Mouse (Mus musculus): Measurements from ENCODE around the gene Prr27. TPM values are rescaled to one million over a fixed set of nuclear protein-coding genes. Genes with fewer than 3 reads are reported as not detected.

Prr27 gene
- not detected in 2 replicates for polyA plus RNA-seq (2012; ENCODE audit: insufficient read depth, insufficient read length, missing spikeins)

GRCm38 (mm10) chr5:87825386-87825785 lies at the start of gene Prr27:
Prr27 (plus strand) TSS chr5:87825686.
- Histone ChIP-seq H3K4me1 (ENCODE audit: control insufficient read depth, insufficient read depth, insufficient read length, low read length) (no peaks in the 10 kb centered on the region), H3K4me3 (ENCODE audit: insufficient read depth, low read depth, low read length) (no peak within 1 kb of the TSS), H3K27ac (replicated peaks; ENCODE audit: low read depth, low read length) (no peak within 1 kb of the TSS)

- Histone ChIP-seq H3K4me1 (ENCODE audit: control insufficient read depth, insufficient read depth, insufficient read length, low read length) (no peaks in the 10 kb centered on the region), H3K27ac (replicated peaks; ENCODE audit: low read depth, low read length) (no peak overlapping the region), H3K4me3 (ENCODE audit: insufficient read depth, low read depth, low read length) (no peak overlapping the region)
Observed at GRCm38 (mm10) chr5:87782731-87783130, 42.8 kb upstream of the Prr27 start.

- no peaks in the 10 kb centered on the region for H3K4me1 ChIP-seq (ENCODE audit: control insufficient read depth, insufficient read depth, insufficient read length, low read length)
- H3K27ac ChIP-seq (replicated peaks; ENCODE audit: low read depth, low read length) = no peak within 1 kb of the TSS
- no peak within 1 kb of the TSS for H3K4me3 ChIP-seq (ENCODE audit: insufficient read depth, low read depth, low read length)
Observed at GRCm38 (mm10) chr5:87807782-87808181, 17.7 kb upstream of the Prr27 start, which contains the start of gene Csn1s2b. Csn1s2b (plus strand) TSS chr5:87808082.

GRCm38 (mm10) chr5:87809253-87809652 lies 16.2 kb upstream of the Prr27 start:
- no peak overlapping the region for H3K27ac ChIP-seq (replicated peaks; ENCODE audit: low read depth, low read length)
- H3K4me3 ChIP-seq (ENCODE audit: insufficient read depth, low read depth, low read length) = no peak overlapping the region
- no peaks in the 10 kb centered on the region for H3K4me1 ChIP-seq (ENCODE audit: control insufficient read depth, insufficient read depth, insufficient read length, low read length)

GRCm38 (mm10) chr5:87855136-87855716 lies 29.7 kb downstream of the Prr27 start:
- no peaks in the 10 kb centered on the region for H3K4me1 ChIP-seq (ENCODE audit: control insufficient read depth, insufficient read depth, insufficient read length, low read length)
- H3K4me3 ChIP-seq (ENCODE audit: insufficient read depth, low read depth, low read length) = no peak overlapping the region
- H3K27ac ChIP-seq (replicated peaks; ENCODE audit: low read depth, low read length) = no peak overlapping the region

GRCm38 (mm10) chr5:87870084-87870483 lies 44.6 kb downstream of the Prr27 start:
- H3K27ac ChIP-seq (replicated peaks; ENCODE audit: low read depth, low read length) = no peak overlapping the region
- no peak overlapping the region for H3K4me3 ChIP-seq (ENCODE audit: insufficient read depth, low read depth, low read length)
- no peaks in the 10 kb centered on the region for H3K4me1 ChIP-seq (ENCODE audit: control insufficient read depth, insufficient read depth, insufficient read length, low read length)

GRCm38 (mm10) chr5:87871423-87871822 lies 45.9 kb downstream of the Prr27 start:
- no peak overlapping the region for H3K27ac ChIP-seq (replicated peaks; ENCODE audit: low read depth, low read length)

GRCm38 (mm10) chr5:87884729-87885128 lies 59.2 kb downstream of the Prr27 start, which contains the start of gene Odam:
Odam (plus strand) TSS chr5:87885029.
- H3K4me3 ChIP-seq (ENCODE audit: insufficient read depth, low read depth, low read length) = no peak within 1 kb of the TSS
- no peaks in the 10 kb centered on the region for H3K4me1 ChIP-seq (ENCODE audit: control insufficient read depth, insufficient read depth, insufficient read length, low read length)
- no peak within 1 kb of the TSS for H3K27ac ChIP-seq (replicated peaks; ENCODE audit: low read depth, low read length)

More at GRCm38 (mm10) chr5:87871423-87871822, 45.9 kb downstream of the Prr27 start:
- H3K4me1 ChIP-seq (ENCODE audit: control insufficient read depth, insufficient read depth, insufficient read length, low read length) = no peaks in the 10 kb centered on the region
- no peak overlapping the region for H3K4me3 ChIP-seq (ENCODE audit: insufficient read depth, low read depth, low read length)

Other genes with a start within 250 kb of the Prr27 start
- gene Sult1e1, start 234.1 kb upstream of the Prr27 start, polyA plus RNA-seq (2012; ENCODE audit: insufficient read depth, insufficient read length, missing spikeins) = 1.7 and 1.8 TPM in 2 replicates
- not detected in 2 replicates for gene Csn1s1, start 159.5 kb upstream of the Prr27 start, polyA plus RNA-seq (2012; ENCODE audit: insufficient read depth, insufficient read length, missing spikeins)
- gene Csn2, start 126.1 kb upstream of the Prr27 start, polyA plus RNA-seq (2012; ENCODE audit: insufficient read depth, insufficient read length, missing spikeins) = not detected in 2 replicates
- not detected in 2 replicates for gene Csn1s2a, start 51.1 kb upstream of the Prr27 start, polyA plus RNA-seq (2012; ENCODE audit: insufficient read depth, insufficient read length, missing spikeins)
- not detected in 2 replicates for gene Csn1s2b, start 17.6 kb upstream of the Prr27 start, polyA plus RNA-seq (2012; ENCODE audit: insufficient read depth, insufficient read length, missing spikeins)
- gene Odam, start 59.3 kb downstream of the Prr27 start, polyA plus RNA-seq (2012; ENCODE audit: insufficient read depth, insufficient read length, missing spikeins) = not detected in 2 replicates
- gene Csn3, start 99.9 kb downstream of the Prr27 start, polyA plus RNA-seq (2012; ENCODE audit: insufficient read depth, insufficient read length, missing spikeins) = not detected in 2 replicates
- gene 2310003L06Rik, start 143.8 kb downstream of the Prr27 start, polyA plus RNA-seq (2012; ENCODE audit: insufficient read depth, insufficient read length, missing spikeins) = not detected in 2 replicates
- not detected in 2 replicates for gene Gm28434, start 143.8 kb downstream of the Prr27 start, polyA plus RNA-seq (2012; ENCODE audit: insufficient read depth, insufficient read length, missing spikeins)
- gene Cabs1, start 153.8 kb downstream of the Prr27 start, polyA plus RNA-seq (2012; ENCODE audit: insufficient read depth, insufficient read length, missing spikeins) = not detected in 2 replicates
- not detected in 2 replicates for gene Smr3a, start 176.9 kb downstream of the Prr27 start, polyA plus RNA-seq (2012; ENCODE audit: insufficient read depth, insufficient read length, missing spikeins)

All from brown adipose tissue, adult 24 weeks (tissue).